Mouse (Mus musculus): ENCODE measurements at regions not wholly inside any gene's neighbourhood (a gene's known extent, or its start where the extent isn't known, plus 50 kb on each side); places are given as distances from the start of the nearest gene placed in this dataset.

DNA sequence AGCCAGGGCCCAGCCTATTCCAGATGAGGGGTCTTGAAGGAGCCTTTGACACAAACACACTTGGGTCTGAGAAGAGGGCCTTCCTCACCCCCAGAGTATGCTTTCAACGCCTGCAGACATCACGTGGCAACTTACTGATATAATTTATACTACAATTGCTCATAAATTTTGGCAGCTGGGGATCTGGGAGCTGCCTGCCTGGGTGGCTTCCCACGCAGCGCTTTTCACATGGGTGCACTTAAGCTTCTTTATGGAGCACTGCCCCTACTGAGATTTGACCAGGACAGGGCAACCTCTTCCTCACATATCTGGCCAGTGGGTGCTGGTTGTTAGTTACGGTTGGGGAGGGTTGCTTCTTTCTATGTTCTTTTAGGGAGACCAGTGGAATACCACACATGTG lies 61.6 kb downstream of the Spesp1 start:
- no peak for DNase-seq

GRCm38 (mm10) chr9:62215151-62215859 lies 66.7 kb downstream of the Spesp1 start:
- DNase-seq = no peak

GRCm38 (mm10) chr9:62214546-62214945 lies 67.5 kb downstream of the Spesp1 start:
- no peak for DNase-seq

DNA sequence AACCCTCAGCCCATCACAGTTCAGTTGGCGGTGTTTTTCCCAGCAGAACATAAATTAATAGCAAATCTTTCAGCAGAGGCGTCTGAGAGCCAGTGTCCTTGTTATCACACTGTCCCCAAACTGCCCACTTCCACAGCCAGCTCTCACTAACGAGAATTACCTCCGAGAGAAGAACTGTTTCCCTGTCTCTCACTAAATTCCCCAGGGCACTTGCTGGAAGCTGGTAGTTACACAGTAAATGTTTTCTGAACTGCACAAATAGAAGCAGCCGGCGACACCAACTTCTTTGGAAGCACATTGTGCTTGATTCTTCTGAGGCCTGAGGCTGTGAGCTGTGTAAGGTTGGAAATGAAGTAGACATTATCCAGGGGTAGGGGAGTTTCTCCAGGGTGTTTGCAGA lies 69.4 kb downstream of the Spesp1 start:
- DNase-seq = no peak

GRCm38 (mm10) chr9:62210815-62211214 lies 71.2 kb downstream of the Spesp1 start:
- no peak for DNase-seq

DNA sequence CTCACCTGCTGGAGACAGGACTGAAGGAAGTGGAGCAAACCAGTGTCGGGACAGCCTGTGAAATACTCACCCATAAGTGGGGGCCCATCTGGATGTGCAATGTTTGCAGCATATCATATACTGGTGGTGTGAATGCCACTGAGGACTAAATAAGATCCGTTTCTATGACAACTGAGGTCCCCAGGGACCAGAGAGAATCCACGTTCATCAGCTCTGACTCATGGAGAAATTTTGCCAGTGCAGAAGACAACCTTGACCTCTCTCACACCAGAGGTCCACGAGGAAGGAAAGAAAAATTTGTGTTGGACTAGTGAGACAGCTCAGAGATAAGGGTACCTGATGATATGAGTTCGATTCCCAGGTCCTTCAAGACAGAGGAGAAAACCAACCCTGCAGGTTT lies 73.6 kb downstream of the Spesp1 start:
- DNase-seq = no peak

DNA sequence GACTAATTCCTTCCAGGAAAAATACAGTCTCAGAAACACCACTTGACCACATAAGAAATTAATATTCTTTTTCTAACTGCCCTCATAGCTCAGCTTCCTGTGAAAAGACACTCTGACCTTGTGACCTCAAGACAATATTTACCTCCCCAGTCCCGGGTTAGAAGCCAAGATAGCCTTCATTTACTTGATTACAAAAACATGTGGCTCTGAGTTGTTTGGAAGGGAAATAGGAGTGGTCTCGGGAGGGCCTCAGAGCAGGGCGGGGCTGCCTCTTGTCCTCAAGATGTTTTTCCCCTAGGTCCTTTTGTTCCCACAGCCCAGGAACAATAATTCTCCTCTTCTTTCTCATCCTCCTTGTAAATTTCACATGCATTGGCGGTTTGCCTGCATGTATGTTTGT lies 76.7 kb downstream of the Spesp1 start:
- no peak for DNase-seq

- no peak for DNase-seq
These were observed 78.5 kb downstream of the Spesp1 start for GRCm38 (mm10) chr9:62203556-62203955.

- DNase-seq = no peak
These were observed 79.7 kb downstream of the Spesp1 start for GRCm38 (mm10) chr9:62202331-62202730.

GRCm38 (mm10) chr9:62197486-62197885 lies 75.0 kb upstream of the Glce start:
- no peak for DNase-seq

- no peak for DNase-seq
These were observed 70.0 kb upstream of the Glce start for GRCm38 (mm10) chr9:62192424-62192892.

DNA sequence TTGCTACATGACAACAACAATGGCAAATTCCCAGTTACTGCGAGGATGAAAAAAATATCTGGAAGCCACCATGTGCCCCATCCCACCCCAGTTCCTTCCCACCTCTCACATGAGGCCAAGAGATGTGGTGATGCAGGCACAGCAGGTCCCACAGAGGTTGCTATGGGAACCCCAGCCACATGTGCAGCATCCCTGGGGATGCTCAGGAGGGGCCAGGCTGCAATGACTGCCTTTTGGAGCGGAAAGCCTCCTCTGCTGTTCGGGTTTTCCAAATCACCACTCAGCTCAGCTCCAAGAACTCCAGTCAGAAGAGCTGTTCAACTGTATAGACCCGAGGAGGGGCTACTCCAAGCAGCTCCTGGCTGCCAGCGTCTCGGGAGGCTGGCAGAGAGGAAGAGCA lies 68.0 kb upstream of the Glce start:
- no peak for DNase-seq

DNA sequence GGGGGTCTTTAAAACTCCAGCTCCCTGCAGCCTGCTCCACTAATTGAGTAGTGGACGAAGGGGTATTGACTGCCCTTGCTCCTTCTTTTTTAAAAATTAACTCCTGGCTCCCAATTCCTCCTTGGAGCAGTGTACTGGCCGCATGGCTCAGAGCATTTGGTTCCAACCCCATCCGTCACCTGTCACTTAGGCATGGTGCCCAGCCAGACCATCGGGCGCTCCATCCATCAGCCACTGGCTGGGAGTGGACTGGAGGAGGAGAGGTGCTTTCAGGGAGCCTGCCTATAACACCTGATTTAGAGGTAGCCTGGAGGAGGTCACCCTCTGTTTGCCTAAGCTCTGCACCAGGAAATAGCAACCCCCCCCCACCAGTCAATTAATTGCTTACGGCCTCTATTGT lies 66.4 kb upstream of the Glce start:
- DNase-seq = peak; percentile 95 to 96

DNA sequence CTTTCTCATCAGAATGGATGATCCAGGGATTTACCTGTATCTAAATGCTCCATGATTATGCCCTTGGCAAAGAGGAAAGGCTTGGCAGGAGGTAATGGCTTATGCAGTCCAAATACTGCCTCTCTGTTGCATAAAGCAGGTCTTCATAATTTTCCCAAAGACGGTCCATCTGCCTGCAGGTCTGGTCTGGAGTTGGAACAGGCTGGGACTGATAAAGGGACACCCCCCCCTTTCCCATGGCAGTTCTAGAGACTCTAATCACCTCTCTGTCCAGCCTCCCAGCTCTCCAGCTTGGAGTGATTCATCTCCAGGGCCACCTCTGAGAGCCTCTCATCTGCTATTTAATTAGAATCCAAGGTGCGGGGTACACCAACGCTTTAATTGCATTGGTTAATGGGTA lies 65.9 kb upstream of the Glce start:
- peak in 1 of 2 experiments; percentile 78 for DNase-seq

- DNase-seq = no peak
These were observed 64.4 kb upstream of the Glce start for GRCm38 (mm10) chr9:62186886-62187285.

GRCm38 (mm10) chr9:62185516-62186280 lies 63.2 kb upstream of the Glce start:
- peak; percentile 62 to 68 for DNase-seq

DNA sequence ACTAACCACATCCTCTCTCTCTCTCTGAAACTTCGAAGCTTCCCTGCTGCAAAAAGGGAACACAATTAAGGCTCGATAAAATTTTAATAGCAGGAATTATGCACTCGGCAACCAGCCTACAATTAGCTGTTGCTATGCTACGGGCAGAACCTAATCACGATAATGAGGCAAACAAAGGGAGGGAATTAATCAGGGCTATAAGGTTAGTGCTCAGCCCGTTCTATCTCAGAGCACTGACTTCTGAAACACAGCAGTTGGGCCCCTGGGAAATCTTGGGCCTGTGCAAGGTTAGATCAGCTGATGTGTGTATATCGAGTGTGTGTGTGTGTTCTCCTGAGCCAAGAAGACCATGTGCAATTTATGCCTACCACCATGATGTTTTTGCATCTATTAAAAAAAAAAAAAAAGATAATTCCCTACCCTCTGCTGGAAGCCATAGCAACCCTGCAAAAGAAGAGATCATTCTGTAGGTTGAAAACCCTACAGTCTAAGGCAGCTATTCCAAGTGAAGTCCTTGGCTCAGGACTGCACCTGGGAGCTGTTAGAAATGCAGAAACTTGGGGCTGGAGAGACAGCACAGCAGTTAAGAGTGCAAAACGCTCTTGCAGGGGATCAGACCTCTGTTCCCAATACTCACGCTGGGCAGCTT lies 58.9 kb upstream of the Glce start:
- no peak for DNase-seq

GRCm38 (mm10) chr9:62180456-62181181 lies 58.2 kb upstream of the Glce start:
- DNase-seq = peak in 1 of 2 experiments; percentile 29

GRCm38 (mm10) chr9:62174651-62175050 lies 52.2 kb upstream of the Glce start:
- DNase-seq = no peak
